Mouse (Mus musculus) liver, embryonic 14.5 days (tissue): ENCODE measurements around the gene Pofut1.

ENCODE experiments used
- CTCF ChIP-seq: IDR thresholded peaks from 2 replicates; pipeline ENCODE4 v1.5.1; 2016; ENCODE audit warnings: antibody characterized with exemption, low read depth, control low read depth
- EP300 ChIP-seq: IDR thresholded peaks from 2 replicates; pipeline ENCODE4 v1.6.1; 2016; ENCODE audit warnings: antibody characterized with exemption, low read depth

- TF ChIP-seq CTCF, result peak; percentile 23; the same call in 1 of the 2 replicates
- TF ChIP-seq EP300, result no peak
Measured at GRCm38 (mm10) chr2:153222130-153222529, 19.2 kb upstream of the Pofut1 start.
